Comparison of ENCODE assay signal across 8 mouse cellular contexts in genomic region chr4:134591506-134592061, GRCm38 (mm10). TPM values are rescaled to one million over a fixed set of nuclear protein-coding genes. Genes with fewer than 3 reads are reported as not detected.
A peak's percentile ranks its signal among the peaks of the same experiment; 100 is the strongest.
DNase-seq lines count a peak whose midpoint lies in the region; ATAC-seq lines count a peak whose summit lies in the region.

No protein-coding gene starts in this region.

- peak; percentile 65 for DNase-seq in retina, postnatal 1 day
- no peak for DNase-seq in retina, embryonic 14.5 days (ENCODE audit: low spot score)
- DNase-seq in cerebellum, postnatal 10 days: peak; percentile 98
- peak; percentile 16 for DNase-seq in gonadal fat pad, adult 2 months (ENCODE audit: low read depth)
- DNase-seq in kidney, adult 9 months: peak; percentile 92
- peak; percentile 85 for DNase-seq in lung, postnatal 36 days
- no peak for DNase-seq in thymus, postnatal 0 days (ENCODE audit: low spot score)

- ATAC-seq in activated CD4-positive, CD25-positive, alpha-beta regulatory T cell, adult 4 months: no peak

RNA-seq across cellular contexts. Expression of gene Selenon, which starts 39.6 kb away (rescaled TPM):
- polyA plus RNA-seq in gonadal fat pad, adult 2 months (2012; rRNA removed): 20.1 and 22.9 TPM in 2 replicates
- polyA plus RNA-seq in activated CD4-positive, CD25-positive, alpha-beta regulatory T cell, adult 4 months (2017; shearing (Covaris generic)): under 1 TPM in 1 of 2 experiments, not detected in 1; 0.48 TPM
- polyA plus RNA-seq in thymus, postnatal 0 days (2015; fragmentation: Nextera tagmentation; extraction: Ambion mirVana): 4.8 and 6.8 TPM in 2 replicates

RNA-seq across cellular contexts. Expression of gene Mtfr1l, which starts 56.4 kb away (rescaled TPM):
- 113 and 153 TPM in 2 replicates for polyA plus RNA-seq in gonadal fat pad, adult 2 months (2012; rRNA removed)
- 10 to 100 TPM; 86.0 to 87.7 TPM for polyA plus RNA-seq in activated CD4-positive, CD25-positive, alpha-beta regulatory T cell, adult 4 months (2017; shearing (Covaris generic))
- 98.6 and 104 TPM in 2 replicates for polyA plus RNA-seq in thymus, postnatal 0 days (2015; fragmentation: Nextera tagmentation; extraction: Ambion mirVana)

Comparison
In these comparisons a context has a peak if more than half of its experiments do, and no peak if none do; other contexts are left out.
1. DNase-seq: peak in retina, postnatal 1 day (single experiment), cerebellum, postnatal 10 days (2 of 2), gonadal fat pad, adult 2 months (single experiment), kidney, adult 9 months (single experiment) and lung, postnatal 36 days (single experiment); none in retina, embryonic 14.5 days (single experiment) and thymus, postnatal 0 days (single experiment).